Mouse (Mus musculus) hematopoietic stem cell, adult 5-6 weeks (primary cell): ENCODE results near the gene Rapgef1. TPM values are rescaled to one million over a fixed set of nuclear protein-coding genes. Genes with fewer than 3 reads are reported as not detected.

Source experiments
- ATAC-seq, 2 experiments: fragments of 125-278 bp in 1 of 2; replicated peaks in 1 of 2; 2 replicates each; pipeline ENCODE4 v1.8.0; 2016 to 2017; ENCODE audit warnings: inconsistent platforms in 2 of 2, mild to moderate bottlenecking in 2 of 2, moderate number of reproducible peaks in 2 of 2, low read depth in 1 of 2, moderate TSS enrichment in 1 of 2; ENCODE audit not compliant: low FRiP score in 2 of 2, poor library complexity in 2 of 2, severe bottlenecking in 2 of 2, insufficient read depth in 1 of 2, low TSS enrichment in 1 of 2
- total RNA-seq: library from RNA; stranded (forward); fragments of 172-1452, 232-1000 nt; gene quantifications from 2 replicates; pipeline ENCODE4 v1.2.3, GENCODE M21; 2017

Rapgef1 gene
- 30.3 and 32.4 TPM in 2 replicates for total RNA-seq

GRCm38 (mm10) chr2:29619484-29620300 is at the start of gene Rapgef1:
Rapgef1 (plus strand) TSS chr2:29619720.
- ATAC-seq, result peak; percentile 74 to 76

- ATAC-seq, result no peak
Observed at GRCm38 (mm10) chr2:29571921-29572700, 47.4 kb upstream of the Rapgef1 start.

GRCm38 (mm10) chr2:29572811-29573427 is 46.6 kb upstream of the Rapgef1 start:
- no peak for ATAC-seq

- ATAC-seq, result peak; percentile 27 to 75; a peak in 3 of 4 replicates
Observed at GRCm38 (mm10) chr2:29573591-29573990, 45.9 kb upstream of the Rapgef1 start.

GRCm38 (mm10) chr2:29574187-29574586 is 45.3 kb upstream of the Rapgef1 start:
- ATAC-seq, result no peak

GRCm38 (mm10) chr2:29582415-29582814 is 37.1 kb upstream of the Rapgef1 start:
- ATAC-seq, result peak; percentile 91 to 93

- no peak for ATAC-seq
Observed at GRCm38 (mm10) chr2:29586017-29586702, 33.4 kb upstream of the Rapgef1 start.

- no peak for ATAC-seq
Observed at GRCm38 (mm10) chr2:29588006-29588405, 31.5 kb upstream of the Rapgef1 start.

GRCm38 (mm10) chr2:29589266-29589665 is 30.3 kb upstream of the Rapgef1 start:
- no peak for ATAC-seq

- no peak for ATAC-seq
Observed at GRCm38 (mm10) chr2:29591626-29592025, 27.9 kb upstream of the Rapgef1 start.

- ATAC-seq, result no peak
Observed at GRCm38 (mm10) chr2:29592537-29592936, 27.0 kb upstream of the Rapgef1 start.

GRCm38 (mm10) chr2:29603930-29604329 is 15.6 kb upstream of the Rapgef1 start:
- peak; percentile 17 to 52; a peak in 1 of 4 replicates for ATAC-seq

GRCm38 (mm10) chr2:29605591-29605990 is 13.9 kb upstream of the Rapgef1 start:
- ATAC-seq, result no peak

GRCm38 (mm10) chr2:29606460-29606859 is 13.1 kb upstream of the Rapgef1 start:
- ATAC-seq, result peak; percentile 43 to 58; a peak in 1 of 4 replicates

GRCm38 (mm10) chr2:29617341-29617740 is 2.2 kb upstream of the Rapgef1 start:
- ATAC-seq, result no peak

GRCm38 (mm10) chr2:29618926-29619483 is 515 bp upstream of the Rapgef1 start:
- ATAC-seq, result no peak

GRCm38 (mm10) chr2:29620301-29620827 is 844 bp downstream of the Rapgef1 start:
- no peak for ATAC-seq
